Mouse (Mus musculus) heart, adult 2 months (tissue): ENCODE data around the gene Snx27.

ENCODE experiments used
- CTCF ChIP-seq: fragments of 200-600 bp; IDR thresholded peaks from 2 replicates; pipeline ENCODE4 v1.8.1; 2022; ENCODE audit warnings: antibody characterized with exemption, mild to moderate bottlenecking, moderate library complexity
- EP300 ChIP-seq: fragments of 200-500 bp; IDR thresholded peaks from 2 replicates; pipeline ENCODE4 v1.6.1; 2011; ENCODE audit warnings: low read depth, low read length, control low read depth; ENCODE audit not compliant: insufficient read depth

- TF ChIP-seq CTCF (no peak), EP300 (no peak)
Measured at GRCm38 (mm10) chr3:94628712-94629111, 46.2 kb upstream of the Snx27 start.
